Mouse (Mus musculus) spleen, adult 2 months (tissue): Measurements from ENCODE around the gene Ube4b. TPM values are rescaled to one million over a fixed set of nuclear protein-coding genes. Genes with fewer than 3 reads are reported as not detected.

ENCODE experiments used
- DNase-seq, 2 experiments: peaks; one replicate each; pipeline versions ENCODE4 v3.0.0 to v3.0.0-alpha.2; 2012 to 2021; ENCODE audit warnings: low spot score in 2 of 2, low read depth in 1 of 2
- H3K27ac ChIP-seq: fragments of 200-500 bp; 2 replicates; pipeline ENCODE4 v1.5.1; 2012; ENCODE audit warnings: low read length, inconsistent platforms; ENCODE audit not compliant: insufficient read depth
- H3K27me3 ChIP-seq: fragments of 200-500 bp; 2 replicates; pipeline ENCODE4 v1.6.1; 2012; ENCODE audit warnings: mild to moderate bottlenecking, moderate library complexity, low read length, inconsistent platforms; ENCODE audit not compliant: control insufficient read depth, insufficient read depth
- H3K36me3 ChIP-seq: fragments of 200-500 bp; 2 replicates; pipeline ENCODE4 v1.6.1; 2012; ENCODE audit warnings: mild to moderate bottlenecking, low read length, inconsistent platforms; ENCODE audit not compliant: control insufficient read depth, insufficient read depth
- H3K4me1 ChIP-seq: fragments of 200-500 bp; 2 replicates; pipeline ENCODE4 v1.6.1; 2011; ENCODE audit warnings: inconsistent platforms; ENCODE audit not compliant: control insufficient read depth, insufficient read depth, insufficient read length
- H3K4me3 ChIP-seq: fragments of 200-500 bp; 2 replicates; pipeline ENCODE4 v1.5.1; 2011; ENCODE audit warnings: mild to moderate bottlenecking, inconsistent platforms; ENCODE audit not compliant: insufficient read depth, insufficient read length; ENCODE audit errors: extremely low read depth
- CTCF ChIP-seq: fragments of 200-500 bp; IDR thresholded peaks from 2 replicates; pipeline ENCODE4 v1.5.1; 2011; ENCODE audit warnings: mild to moderate bottlenecking, inconsistent platforms; ENCODE audit not compliant: insufficient read depth, insufficient read length, insufficient replicate concordance; ENCODE audit errors: extremely low read depth
- POLR2A ChIP-seq: fragments of 200-500 bp; IDR thresholded peaks from 2 replicates; pipeline ENCODE4 v1.6.1; 2011; ENCODE audit warnings: low read depth, low read length, inconsistent platforms
- WGBS: fragments of 180-500 bp; shearing (Covaris S2); methylation state at CpG from one replicate; pipeline ENCODE4 v1.1.7; 2018; 5-methylcytosine and 5-hydroxymethylcytosine counted together
- polyA plus RNA-seq: library from polyadenylated mRNA; depleted of rRNA; stranded (reverse); fragments of >200 nt; gene quantifications from 2 replicates; pipeline ENCODE4 v1.2.3, GENCODE M21; 2012

The Ube4b gene
- polyA plus RNA-seq, 1 experiment: 36.6 TPM

DNA sequence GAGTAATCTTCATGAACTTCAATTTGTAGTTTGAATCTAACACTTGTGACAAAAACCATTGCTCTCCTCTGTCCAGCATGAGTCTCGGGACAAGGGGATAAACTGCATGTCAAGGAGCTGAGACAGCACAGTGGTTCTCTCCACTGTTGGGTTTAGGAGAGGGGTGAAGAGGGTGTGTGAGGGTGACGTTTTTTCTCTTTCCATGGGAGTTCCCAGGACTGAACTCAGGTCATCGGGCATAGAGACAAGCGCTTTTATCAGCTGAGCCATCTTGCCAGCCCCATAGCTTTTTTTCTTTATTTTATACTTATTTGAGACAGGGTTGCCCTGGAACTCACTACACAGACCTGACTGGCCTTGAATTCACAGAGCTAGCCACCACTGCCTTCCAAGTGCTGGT lies 32.3 kb downstream of the Ube4b start:
- no peak for DNase-seq
- Histone ChIP-seq H3K27me3 (no peaks in the 10 kb centered on the region), H3K27ac (no peak overlapping the region), H3K4me3 (no peak overlapping the region), H3K36me3 (peaks cover 8% of the 10 kb centered on the region; the same call in 1 of the 2 replicates), H3K4me1 (no peaks in the 10 kb centered on the region; the same call in 1 of the 2 replicates)
- WGBS: 88% methylated on average over 4 of the region's 4 CpGs
- no peak for TF ChIP-seq CTCF
- no peak for TF ChIP-seq POLR2A

DNA sequence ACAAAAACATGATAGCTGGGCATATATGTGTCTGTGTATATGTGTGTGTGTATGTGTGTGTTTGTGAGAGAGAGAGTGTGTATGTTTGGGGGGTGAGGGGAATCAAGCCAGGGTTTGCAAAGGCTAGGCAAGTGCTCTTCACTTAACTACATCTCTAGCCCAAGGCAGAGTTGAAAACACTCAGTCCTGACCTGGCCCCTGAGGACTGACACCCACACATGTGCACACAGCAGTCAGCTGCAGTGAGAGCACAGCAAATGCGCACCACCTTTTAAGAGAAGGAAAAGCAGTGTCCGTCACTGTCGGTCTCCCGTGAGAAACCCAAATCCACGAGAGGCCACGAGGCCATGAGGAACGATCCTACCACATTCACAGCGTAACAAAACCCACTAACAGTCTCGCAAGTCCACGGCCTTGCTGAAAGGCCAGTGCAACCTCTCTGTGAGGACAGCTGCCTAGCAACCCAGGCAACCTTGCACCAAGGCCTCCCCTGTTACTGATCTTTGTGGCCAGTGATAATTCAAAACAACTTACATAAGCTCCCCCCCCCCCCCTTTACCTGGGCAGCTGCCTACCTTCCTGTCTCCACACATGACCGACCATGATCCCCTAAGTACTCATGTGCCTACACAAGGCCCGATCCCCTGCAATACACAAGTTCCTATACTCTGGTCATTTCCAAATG lies 33.1 kb downstream of the Ube4b start:
- Histone ChIP-seq H3K4me1 (no peaks in the 10 kb centered on the region; the same call in 1 of the 2 replicates), H3K36me3 (peaks cover 8% of the 10 kb centered on the region; the same call in 1 of the 2 replicates), H3K27ac (no peak overlapping the region), H3K27me3 (no peaks in the 10 kb centered on the region), H3K4me3 (no peak overlapping the region)
- DNase-seq: no peak
- WGBS: 89% methylated on average over 12 of the region's 12 CpGs
- TF ChIP-seq POLR2A (no peak), CTCF (no peak)

DNA sequence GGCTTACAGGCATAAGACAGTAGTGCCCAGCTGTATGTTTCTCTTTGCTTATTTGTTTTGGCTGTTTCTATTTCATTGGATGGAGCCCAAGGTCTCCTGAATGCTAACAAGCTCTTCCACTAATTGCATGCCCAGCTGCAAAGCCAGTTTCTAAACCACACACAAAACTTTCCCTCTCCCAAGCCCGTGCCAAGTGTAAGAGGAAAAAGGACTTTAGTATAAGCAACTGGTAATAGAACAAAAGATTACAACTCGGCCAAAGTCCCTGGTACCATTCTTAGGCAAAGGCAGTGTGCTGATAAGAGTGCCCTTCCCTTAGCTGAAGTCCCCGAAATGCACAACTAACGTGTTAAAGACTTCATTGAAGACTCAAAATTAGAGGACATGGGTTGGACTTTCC lies 34.2 kb downstream of the Ube4b start:
- Histone ChIP-seq H3K27ac (no peak overlapping the region), H3K4me1 (no peaks in the 10 kb centered on the region; the same call in 1 of the 2 replicates), H3K27me3 (no peaks in the 10 kb centered on the region), H3K4me3 (no peak overlapping the region), H3K36me3 (peaks cover 3% of the 10 kb centered on the region; the same call in 1 of the 2 replicates)
- WGBS: 85% methylated on average over 4 of the region's 4 CpGs
- DNase-seq: no peak
- TF ChIP-seq CTCF (no peak), POLR2A (no peak)

DNA sequence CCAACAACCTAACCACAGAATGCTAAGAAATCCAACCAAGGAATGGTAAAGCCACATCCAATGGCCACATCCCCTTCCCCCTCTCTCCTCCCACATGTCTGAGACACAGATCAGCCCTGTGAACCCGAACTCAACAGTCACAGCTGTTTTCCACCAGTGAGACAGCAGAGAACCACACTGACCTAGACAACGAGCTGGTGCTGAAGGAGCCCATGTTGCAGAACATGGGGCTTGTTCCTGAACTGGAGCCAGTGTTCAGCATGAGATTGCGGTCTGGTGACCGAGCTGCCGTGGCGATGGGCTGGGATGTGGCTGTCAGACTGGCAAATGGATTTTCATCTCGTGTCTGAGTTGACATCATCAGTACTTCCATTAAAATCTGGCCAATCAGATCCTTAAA lies 45.5 kb downstream of the Ube4b start:
- Histone ChIP-seq H3K4me3 (no peak overlapping the region), H3K27me3 (no peaks in the 10 kb centered on the region), H3K27ac (no peak overlapping the region), H3K4me1 (no peaks in the 10 kb centered on the region), H3K36me3 (peaks cover 34% of the 10 kb centered on the region)
- DNase-seq: no peak
- WGBS: 81% methylated on average over 7 of the region's 7 CpGs
- TF ChIP-seq CTCF (no peak), POLR2A (no peak)

DNA sequence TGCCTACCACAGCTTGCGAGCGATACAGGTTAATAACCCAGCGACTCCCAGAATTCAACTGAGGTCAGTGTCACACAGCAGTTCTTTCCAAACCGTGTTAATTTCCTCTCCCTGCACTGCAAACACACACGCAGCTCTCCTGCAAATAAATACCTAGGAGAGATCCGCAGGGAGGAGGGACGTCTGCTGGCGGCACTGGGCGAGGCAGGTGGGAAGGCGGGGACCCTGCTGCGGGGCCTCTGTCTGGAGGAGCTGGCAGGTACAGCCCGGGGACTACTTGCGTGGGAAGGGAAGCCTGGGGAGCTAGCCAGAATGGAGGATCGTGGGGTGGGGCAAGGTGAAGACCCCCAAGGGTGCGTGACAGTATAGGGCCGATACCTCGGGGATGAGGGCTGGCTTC lies 46.7 kb downstream of the Ube4b start:
- no peak for DNase-seq
- H3K27me3 ChIP-seq: no peaks in the 10 kb centered on the region
- no peak overlapping the region for H3K4me3 ChIP-seq
- TF ChIP-seq CTCF (no peak), POLR2A (no peak)
- 95% methylated on average over 17 of the region's 17 CpGs for WGBS
- H3K36me3 ChIP-seq: peaks cover 37% of the 10 kb centered on the region
- H3K4me1 ChIP-seq: no peaks in the 10 kb centered on the region
- no peak overlapping the region for H3K27ac ChIP-seq

DNA sequence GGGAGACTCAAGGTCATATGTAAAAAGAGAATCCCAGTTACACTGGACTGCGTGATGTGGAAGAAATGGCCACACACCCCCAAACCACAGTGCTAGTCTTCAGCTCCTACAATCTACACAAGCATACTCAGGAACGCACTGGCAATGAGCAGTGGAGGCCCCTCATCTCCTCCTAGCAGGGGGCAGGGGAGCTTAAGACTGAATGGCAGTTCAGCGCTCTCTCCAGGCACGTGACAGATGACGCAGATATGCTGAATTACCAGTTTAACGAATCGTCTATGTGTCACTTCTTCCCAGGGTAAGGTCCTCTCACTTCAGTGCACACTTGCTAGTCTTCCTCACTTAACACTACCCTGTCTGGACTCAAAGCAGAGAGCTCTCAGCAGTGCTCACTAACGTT lies 47.7 kb downstream of the Ube4b start:
- no peak for TF ChIP-seq CTCF
- TF ChIP-seq POLR2A: no peak
- Histone ChIP-seq H3K4me1 (no peaks in the 10 kb centered on the region), H3K36me3 (peaks cover 34% of the 10 kb centered on the region), H3K27ac (no peak overlapping the region), H3K4me3 (no peak overlapping the region), H3K27me3 (no peaks in the 10 kb centered on the region)
- DNase-seq: no peak
- 94% methylated on average over 8 of the region's 8 CpGs for WGBS

DNA sequence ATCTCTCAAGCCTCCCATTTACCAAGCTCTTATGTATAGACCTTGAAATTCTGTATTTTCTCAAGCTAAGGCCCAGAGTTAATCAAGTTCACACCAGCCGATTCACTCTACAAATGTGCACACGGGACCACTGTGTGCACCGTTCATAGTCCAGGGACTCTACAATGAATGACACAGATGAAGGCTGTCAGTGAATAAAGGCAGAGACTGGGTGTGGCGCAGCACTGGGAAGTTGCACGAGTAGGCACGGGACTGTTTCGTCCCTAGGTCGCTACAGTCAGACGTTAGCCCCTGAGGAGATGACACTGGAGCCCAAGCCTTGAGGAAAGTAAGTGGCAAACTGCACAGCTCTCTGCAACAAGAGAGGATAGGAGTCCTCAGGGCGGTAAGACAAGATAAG lies 50.5 kb downstream of the Ube4b start:
- Histone ChIP-seq H3K4me3 (no peak overlapping the region), H3K27ac (no peak overlapping the region), H3K4me1 (no peaks in the 10 kb centered on the region), H3K27me3 (no peaks in the 10 kb centered on the region), H3K36me3 (peaks cover 33% of the 10 kb centered on the region)
- WGBS: 96% methylated on average over 10 of the region's 10 CpGs
- no peak for DNase-seq
- TF ChIP-seq POLR2A: no peak
- TF ChIP-seq CTCF: no peak
